Mouse (Mus musculus): ENCODE measurements around the gene Slc25a16.

The Slc25a16 gene

DNA sequence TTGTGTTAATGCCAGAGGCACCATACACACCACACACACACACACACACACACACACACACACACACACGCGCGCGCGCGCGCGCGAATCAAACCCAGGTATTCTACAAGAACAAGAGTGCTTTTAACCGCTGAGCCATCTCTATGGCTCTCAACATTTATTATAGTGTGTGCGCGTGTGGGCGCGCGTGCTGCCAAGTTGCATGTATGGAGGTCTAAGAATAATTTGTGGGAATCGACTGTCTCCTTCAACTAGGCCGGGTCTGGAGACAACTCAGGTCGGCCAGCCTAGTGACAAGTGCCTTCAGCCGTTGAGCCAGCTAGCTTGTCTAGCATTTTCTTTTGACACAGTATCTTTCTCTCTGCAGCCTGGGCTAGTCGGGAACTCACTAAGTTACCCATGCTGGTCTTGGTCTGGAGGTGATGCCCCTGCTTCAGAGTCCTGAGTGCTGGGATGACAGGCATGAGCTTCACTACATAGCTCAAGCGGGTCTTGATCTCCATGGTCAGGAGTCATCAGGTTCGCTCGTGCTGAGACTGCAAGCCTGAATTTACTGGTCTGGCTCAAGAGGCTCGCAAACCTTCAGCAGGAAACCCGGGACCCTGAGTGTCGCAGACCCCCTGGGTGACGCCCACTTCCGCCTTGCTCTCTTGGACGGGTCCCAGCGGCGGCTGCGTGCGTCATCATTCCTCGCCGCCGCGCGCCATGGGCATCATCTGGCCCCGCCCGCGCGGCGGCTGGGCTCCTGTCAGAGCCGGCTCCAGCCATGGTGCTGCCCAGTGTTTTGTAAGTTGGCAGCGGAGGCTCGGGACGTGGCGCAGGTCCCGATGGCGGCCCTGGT is at the start of gene Slc25a16:
Gene Slc25a16 (plus strand): TSS at position 709 of the 841 bp plus-strand sequence.
- DNase-seq (ENCODE audit: low spot score in 2 of 2): peak; percentile 76 to 87

DNA sequence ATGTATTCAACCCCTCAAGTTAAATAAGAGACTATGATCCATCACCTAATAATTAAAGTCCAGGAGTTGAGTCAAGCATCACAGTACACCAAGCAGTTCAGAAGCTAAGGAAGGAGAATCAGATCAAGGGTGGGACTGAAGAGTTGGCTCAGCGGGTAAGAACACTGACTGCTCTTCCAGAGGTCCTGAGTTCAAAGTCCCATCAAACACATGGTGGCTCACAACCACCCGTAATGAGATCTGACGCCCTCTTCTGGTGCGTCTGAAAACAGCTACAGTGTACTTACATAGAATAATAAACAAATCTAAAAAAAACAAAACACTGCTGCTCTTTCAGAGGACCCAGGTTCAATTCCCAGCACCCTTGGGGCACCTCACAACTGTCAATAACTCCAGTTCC is 45.6 kb upstream of the Slc25a16 start:
- no peak for DNase-seq (ENCODE audit: low spot score in 2 of 2)

- DNase-seq (ENCODE audit: low spot score in 2 of 2): no peak
These were observed 44.9 kb upstream of the Slc25a16 start for GRCm38 (mm10) chr10:62875565-62875964.

DNA sequence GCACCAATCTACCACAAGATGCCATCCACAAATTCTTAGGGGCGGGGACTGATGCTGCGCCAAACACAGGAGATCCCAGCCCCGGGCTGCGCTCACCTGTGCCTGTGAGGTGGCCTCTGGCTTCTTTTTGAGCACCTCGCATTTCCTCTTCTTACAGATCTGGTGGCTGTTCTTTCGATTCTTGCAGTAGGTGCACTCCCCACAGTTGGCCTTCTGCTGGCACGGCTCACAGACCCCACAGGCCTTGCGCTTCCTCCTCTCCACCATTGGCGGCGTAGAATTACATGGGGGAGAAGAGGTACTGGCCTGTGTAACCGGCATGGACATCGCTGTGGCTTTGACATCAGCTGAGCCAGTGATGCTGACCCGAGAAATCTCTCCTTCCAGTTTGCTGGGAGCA is 42.4 kb upstream of the Slc25a16 start:
- no peak for DNase-seq (ENCODE audit: low spot score in 2 of 2)

- no peak for DNase-seq (ENCODE audit: low spot score in 2 of 2)
These were observed 39.2 kb upstream of the Slc25a16 start for GRCm38 (mm10) chr10:62881211-62881610.

DNA sequence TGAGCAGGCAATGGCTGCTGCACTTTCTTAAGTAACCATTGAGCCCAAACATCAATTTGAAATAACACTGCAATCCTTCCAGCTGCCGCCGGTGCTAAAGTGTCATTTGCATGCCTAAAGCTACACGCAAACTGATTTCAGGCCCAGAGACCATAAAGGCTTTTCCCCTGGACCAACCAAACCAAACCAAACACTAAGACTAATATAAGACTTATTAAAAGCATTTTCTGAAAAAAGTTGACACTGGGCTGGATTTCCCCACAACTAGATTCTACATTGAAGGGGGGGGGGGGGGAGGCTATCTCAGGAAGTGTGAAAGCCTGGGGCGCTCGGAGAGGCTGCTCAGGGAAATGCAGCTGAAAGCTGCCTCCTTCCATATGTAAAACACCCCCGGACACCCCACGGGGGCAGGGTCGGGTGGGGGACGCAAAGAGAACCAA is 36.5 kb upstream of the Slc25a16 start:
- no peak for DNase-seq (ENCODE audit: low spot score in 2 of 2)

- no peak for DNase-seq (ENCODE audit: low spot score in 2 of 2)
These were observed 35.9 kb upstream of the Slc25a16 start for GRCm38 (mm10) chr10:62884517-62884916.

GRCm38 (mm10) chr10:62885460-62885859 is 35.0 kb upstream of the Slc25a16 start:
- no peak for DNase-seq (ENCODE audit: low spot score in 2 of 2)

GRCm38 (mm10) chr10:62885969-62886798 is 34.2 kb upstream of the Slc25a16 start:
- no peak for DNase-seq (ENCODE audit: low spot score in 2 of 2)

GRCm38 (mm10) chr10:62886799-62887591 is 33.4 kb upstream of the Slc25a16 start:
- DNase-seq (ENCODE audit: low spot score in 2 of 2): no peak

GRCm38 (mm10) chr10:62891025-62891424 is 29.4 kb upstream of the Slc25a16 start:
- DNase-seq (ENCODE audit: low spot score in 2 of 2): no peak

GRCm38 (mm10) chr10:62892549-62893232 is 27.7 kb upstream of the Slc25a16 start:
- no peak for DNase-seq (ENCODE audit: low spot score in 2 of 2)

GRCm38 (mm10) chr10:62893356-62893884 is 27.0 kb upstream of the Slc25a16 start:
- DNase-seq (ENCODE audit: low spot score in 2 of 2): no peak

- no peak for DNase-seq (ENCODE audit: low spot score in 2 of 2)
These were observed 26.0 kb upstream of the Slc25a16 start for GRCm38 (mm10) chr10:62894447-62894846.

- DNase-seq (ENCODE audit: low spot score in 2 of 2): no peak
These were observed 25.0 kb upstream of the Slc25a16 start for GRCm38 (mm10) chr10:62895386-62895785.

- DNase-seq (ENCODE audit: low spot score in 2 of 2): no peak
These were observed 24.4 kb upstream of the Slc25a16 start for GRCm38 (mm10) chr10:62896035-62896434.

GRCm38 (mm10) chr10:62896774-62897173 is 23.7 kb upstream of the Slc25a16 start:
- DNase-seq (ENCODE audit: low spot score in 2 of 2): no peak

DNA sequence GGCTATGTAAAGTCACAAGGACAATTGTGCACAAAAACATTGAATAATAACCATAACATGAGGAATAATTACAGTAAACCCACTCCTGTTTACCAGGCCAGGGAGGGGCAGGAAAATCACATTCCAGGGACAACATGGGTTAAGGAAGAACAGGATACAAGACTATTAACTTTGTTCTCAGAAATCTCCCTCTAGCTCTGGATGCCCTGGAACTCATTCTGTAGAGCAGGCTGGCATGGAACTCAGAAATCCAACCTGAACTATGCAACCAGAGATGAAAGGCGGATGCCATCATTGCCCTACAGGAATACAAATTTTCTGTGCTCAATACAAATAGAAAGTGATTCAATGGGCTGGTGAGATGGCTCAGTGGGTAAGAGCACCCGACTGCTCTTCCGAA is 23.0 kb upstream of the Slc25a16 start:
- DNase-seq (ENCODE audit: low spot score in 2 of 2): no peak

GRCm38 (mm10) chr10:62898061-62898460 is 22.4 kb upstream of the Slc25a16 start:
- no peak for DNase-seq (ENCODE audit: low spot score in 2 of 2)

DNA sequence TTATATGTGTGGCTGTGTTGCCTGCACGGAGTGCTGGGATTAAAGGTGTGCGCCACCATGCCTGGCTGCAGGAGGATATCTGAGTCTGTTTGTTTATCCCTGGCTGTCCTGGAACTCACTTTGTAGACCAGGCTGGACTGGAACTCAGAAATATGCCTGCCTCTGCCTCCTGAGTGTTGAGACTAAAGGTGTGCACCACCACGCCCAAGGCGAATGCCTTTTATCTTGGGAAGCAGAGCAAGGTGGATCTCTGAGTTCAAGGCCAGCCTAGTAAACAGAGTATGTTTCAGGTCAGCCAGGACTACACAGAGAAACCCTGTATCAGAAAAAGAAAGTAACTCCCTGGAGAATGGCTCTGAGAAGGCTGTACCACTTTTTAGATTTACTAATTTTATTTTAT is 20.3 kb upstream of the Slc25a16 start:
- DNase-seq (ENCODE audit: low spot score in 2 of 2): no peak

GRCm38 (mm10) chr10:62901826-62902225 is 18.6 kb upstream of the Slc25a16 start:
- DNase-seq (ENCODE audit: low spot score in 2 of 2): no peak

Measured in spleen, postnatal 14 days (tissue).